Mouse (Mus musculus) left cerebral cortex, adult 2 months (tissue): ENCODE results near the gene Oat. TPM values are rescaled to one million over a fixed set of nuclear protein-coding genes. Genes with fewer than 3 reads are reported as not detected.

Source experiments
- DNase-seq, 2 experiments: peaks; one replicate each; pipeline ENCODE4 v3.0.0; 2021 to 2022; ENCODE audit warnings: low spot score in 2 of 2, mixed read lengths in 1 of 2; ENCODE audit errors: extremely low spot score in 1 of 2
- H3K27ac ChIP-seq: fragments of 200-600 bp; 2 replicates; pipeline ENCODE4 v1.8.1; 2022
- H3K4me3 ChIP-seq: fragments of 200-600 bp; 2 replicates; pipeline ENCODE4 v1.8.1; 2022
- CTCF ChIP-seq: fragments of 200-600 bp; IDR thresholded peaks from 2 replicates; pipeline ENCODE4 v1.8.1; 2022; ENCODE audit warnings: antibody characterized with exemption, mild to moderate bottlenecking, moderate library complexity
- intact Hi-C: fragments of 180-260 bp; cut with DNase I; formaldehyde crosslinking; loops from one replicate; pipeline ENCODE4 v1.15.1; 2025
- total RNA-seq, 2 experiments: library from RNA; stranded (reverse); gene quantifications; 2 replicates each; pipeline ENCODE4 v1.2.3; 2021

Oat gene
- total RNA-seq, 2 experiments from 2014 or later: 83.8 to 83.9 TPM

DNA sequence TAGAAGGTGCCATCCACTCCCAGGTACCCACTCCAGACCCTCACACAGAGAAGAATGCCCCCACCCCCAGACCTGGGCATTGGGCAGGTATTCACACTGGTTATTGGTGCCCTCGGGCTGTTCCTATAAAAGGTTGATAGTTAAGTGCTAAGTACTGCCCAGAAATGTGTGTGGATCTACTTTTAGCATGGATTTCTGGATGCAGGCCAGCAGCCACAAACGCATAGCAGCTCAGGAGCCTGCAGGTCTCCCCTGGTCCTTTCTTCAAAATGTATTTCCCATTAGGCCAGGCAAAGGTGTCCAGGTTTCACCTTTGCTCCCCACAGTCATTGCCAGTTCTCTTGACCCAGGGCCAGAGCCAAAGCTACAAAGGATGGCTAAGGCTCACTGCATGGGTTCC is 67.1 kb downstream of the Oat start:
- no peak for TF ChIP-seq CTCF
- Histone ChIP-seq H3K4me3 (no peak overlapping the region), H3K27ac (no peak overlapping the region)
- DNase-seq: no peak
- intact Hi-C loops: no loop called here

Other genes starting within 250 kb of the Oat start
- not detected for gene Nkx1-2, start 23.2 kb upstream of the Oat start, total RNA-seq
- gene Lhpp, start 34.2 kb upstream of the Oat start, total RNA-seq: 10 to 100 TPM; 15.5 to 16.3 TPM
- 10 to 100 TPM; 57.1 to 75.2 TPM for gene Fam53b, start 237.5 kb upstream of the Oat start, total RNA-seq